Mouse (Mus musculus) lung, postnatal 25 days (tissue): ENCODE results near the gene Cd59a.

Experiments used
- DNase-seq: peaks from one replicate; pipeline ENCODE4 v3.0.0; 2022; ENCODE audit warnings: low spot score

Cd59a gene

DNA sequence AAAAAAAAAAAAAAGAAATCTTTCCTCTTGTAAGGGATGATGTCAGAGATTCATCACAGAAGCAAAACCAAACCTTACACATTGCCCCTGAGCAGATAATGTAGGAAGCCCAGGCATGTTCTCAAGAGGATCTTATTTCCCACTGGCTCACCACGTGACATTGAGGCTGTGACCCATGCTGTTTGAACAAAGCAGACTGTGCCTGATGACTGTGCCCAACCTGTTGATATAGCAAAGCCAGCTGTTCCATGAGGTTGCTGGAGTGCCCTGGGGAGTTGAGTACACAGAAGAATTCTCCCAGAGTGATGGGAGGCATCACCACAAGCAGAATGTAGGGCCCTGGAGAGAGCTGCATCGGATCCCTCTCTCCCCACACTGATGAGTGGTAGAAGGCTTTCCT, 40.3 kb downstream of the Cd59a start:
- DNase-seq, result no peak

DNA sequence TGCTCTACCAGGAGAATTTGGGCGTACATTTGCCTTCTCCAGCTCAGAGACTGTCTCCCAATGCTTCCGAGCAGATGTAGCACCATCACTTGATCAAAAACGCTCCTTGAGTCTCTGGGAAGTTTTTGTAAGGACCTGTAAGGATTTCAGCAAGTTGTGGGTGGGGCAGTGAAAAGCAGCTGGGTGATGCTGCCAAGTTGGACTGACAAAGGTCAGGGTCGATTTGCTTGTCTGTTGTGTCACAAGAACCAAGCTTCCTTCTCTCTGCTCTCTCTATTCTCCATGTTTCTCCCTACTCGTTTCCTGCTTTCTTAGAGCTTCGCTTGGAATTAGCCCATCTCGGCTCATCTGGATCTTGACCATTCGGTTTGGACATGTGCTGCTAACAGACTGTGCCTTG, 46.5 kb downstream of the Cd59a start:
- DNase-seq, result no peak

DNA sequence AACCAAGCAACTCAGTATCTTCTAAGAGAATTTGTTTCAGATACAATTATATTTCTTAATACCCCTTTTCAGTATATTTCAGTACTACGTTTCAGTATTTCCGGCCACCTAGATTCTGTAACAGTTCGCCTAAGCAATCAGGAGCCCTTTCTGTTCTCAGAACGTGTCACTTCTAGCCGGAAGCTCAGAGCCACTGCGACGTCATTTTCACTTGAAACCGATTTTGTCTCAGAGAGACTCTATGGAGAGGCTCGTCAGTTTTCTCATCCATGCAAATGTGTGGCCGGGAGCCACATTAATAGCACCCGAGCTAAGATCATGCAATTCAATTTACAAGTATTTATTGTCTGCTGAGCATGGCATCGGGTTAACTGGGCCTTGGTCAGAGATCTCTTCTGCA, 48.4 kb downstream of the Cd59a start:
- no peak for DNase-seq

DNA sequence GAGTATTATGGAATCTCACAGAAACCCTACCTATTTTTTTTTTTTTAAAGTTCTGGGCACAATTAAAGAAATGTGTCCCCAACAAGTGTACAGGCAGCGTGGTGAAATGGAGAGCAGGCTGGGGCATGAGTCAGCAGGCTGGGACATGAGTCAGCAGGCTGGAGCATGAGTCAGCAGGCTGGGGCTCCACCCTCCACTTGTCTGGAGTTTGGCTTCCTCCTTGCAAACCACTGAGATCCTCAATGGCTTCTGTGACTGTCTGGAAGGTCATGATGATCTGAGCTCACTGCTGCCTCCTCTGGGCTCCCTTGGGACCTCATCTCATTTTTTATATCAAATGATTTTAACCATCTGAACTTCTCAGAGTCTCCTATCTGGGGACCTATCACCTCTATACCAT, 50.4 kb downstream of the Cd59a start:
- DNase-seq, result no peak

DNA sequence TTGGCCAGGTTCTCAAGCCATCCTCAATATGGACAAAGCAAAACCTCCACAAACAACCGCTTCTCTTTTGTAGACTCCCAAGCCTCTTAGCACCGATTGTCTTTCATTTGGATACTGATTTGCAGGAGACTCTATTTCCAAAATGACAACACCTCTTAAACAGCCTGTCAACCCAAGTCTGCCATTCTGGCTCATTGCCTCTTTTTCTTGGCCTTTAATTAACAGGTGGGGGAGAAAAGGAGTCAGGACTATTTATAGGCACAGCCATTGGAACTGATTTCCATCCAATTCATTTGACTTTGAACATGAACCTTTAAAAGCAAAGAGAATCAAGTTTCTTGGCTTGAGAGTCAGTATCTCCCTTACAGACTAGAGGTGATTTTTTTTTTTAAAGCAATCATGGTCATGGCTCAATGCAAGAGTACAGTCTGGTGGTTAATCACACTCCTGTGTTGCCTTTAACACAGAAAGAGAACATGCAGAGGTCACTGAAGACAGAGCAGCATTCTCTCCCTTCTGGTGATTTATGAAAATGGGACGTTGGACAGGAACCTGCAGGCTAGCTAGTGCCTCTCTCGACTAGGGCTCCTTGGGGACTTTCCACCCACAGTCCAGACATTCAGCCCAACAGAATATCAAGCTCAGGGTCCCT, 52.4 kb downstream of the Cd59a start:
- no peak for DNase-seq

DNA sequence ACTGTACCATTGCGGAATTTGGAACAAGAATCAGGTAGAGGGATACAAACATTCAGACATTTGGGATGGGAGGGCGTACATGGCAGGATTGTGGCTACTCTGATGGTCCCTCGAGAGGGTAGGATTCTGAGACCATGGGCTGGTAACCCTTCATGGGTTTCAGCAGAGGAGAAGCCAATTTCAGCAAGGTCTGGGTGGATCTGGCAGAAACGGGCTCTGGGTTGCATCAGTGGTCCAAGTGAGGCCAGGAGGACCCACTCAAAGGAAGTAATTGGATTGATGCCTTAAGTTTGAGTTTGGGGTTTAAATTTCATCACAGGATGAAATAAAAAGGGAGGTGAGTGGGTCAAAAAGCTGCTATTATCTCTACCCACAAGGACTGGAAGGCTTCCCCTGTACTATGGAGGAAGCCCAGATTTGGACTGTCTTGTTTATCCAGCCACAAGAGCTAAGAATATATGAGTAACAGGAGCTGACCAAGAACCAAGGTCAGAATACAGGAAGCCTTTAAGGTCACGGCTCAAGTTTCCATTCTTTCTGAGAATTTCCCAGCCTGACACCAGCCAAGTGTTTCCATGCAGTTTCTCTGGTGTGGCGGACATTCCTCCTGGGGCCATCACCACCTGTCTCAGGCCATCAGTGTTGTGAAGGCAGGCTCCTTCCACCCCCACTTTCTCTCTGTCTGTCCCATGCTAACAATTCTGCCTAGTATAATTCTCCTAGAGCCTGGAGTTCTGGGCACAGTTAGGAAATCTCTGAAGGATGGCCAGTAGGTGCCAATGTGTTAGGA, 55.2 kb downstream of the Cd59a start:
- no peak for DNase-seq

DNA sequence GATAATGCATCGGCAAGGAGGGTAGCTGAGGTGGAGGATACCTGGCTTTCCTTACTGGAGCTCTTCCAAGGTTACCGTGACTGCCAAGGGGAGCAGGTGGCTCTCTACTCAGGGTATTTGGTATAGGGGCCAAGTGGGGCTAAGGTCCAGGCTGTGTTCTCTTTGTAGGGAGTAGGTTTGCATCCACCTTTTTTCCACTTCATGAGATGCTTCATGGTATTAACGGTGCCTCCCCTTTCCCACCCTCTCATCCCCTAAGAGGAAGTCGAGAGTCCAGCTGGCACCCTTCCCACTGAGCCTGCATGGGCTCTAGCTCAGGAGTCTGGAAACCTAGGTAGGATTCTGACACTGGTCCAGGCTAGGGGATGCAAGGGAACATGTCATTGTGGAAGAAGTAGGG, 57.7 kb downstream of the Cd59a start:
- DNase-seq, result no peak

DNA sequence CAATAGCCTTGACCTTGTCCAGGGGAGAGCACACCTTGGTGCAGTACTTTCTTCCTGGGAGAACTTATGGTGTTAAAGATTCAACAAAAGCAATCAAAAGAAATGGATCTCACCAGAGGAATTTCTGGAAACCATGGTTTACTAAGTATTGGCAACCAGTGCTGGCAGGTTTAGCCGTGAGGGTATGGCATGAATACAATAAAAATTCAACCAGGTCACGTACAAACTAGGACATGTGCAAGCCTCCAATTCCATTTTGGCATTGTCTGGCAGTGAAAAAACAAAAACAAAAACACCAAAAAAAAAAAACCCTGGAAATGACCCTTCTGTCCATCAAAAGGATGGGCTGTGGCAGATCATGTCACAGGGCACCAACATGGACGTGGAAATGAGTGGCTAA, 58.3 kb downstream of the Cd59a start:
- no peak for DNase-seq

DNA sequence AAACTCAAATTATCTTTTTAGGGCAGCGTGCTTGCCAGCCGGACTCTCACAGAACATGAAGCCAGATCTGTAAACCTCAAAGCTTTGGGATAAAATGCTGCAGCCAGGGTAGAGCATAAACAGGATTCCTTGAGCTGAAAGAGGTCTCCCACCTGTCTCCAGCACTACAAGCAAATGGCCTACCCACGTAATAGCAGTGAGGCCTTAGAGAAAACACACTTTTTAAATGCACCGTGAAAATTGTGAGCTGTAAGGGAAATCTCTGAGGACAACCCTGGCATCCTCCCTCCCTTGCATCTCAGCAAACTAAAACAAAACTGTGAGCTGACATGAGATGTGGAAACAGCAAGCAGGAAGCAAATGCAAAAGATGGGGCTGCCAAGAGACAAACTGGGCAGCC, 62.2 kb downstream of the Cd59a start:
- no peak for DNase-seq

DNA sequence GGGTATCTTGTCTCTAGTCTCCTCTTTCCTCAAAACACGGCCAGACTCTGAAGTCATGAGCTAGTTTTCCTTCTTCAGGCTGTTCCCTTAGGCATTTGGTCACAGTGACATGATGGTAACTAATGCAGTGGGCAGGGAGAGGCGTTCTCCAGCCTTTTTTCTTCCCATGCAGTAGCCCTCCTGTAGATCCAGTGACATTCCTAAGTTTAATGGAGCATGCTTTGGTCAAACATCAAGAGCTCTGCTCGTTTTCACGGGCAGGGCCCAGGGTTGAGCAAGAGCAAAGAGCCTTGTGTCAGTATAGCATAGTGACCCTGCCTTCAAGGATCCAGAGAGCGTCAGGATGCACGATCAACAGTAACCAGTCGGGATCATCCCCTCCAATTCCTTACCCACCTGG, 67.8 kb downstream of the Cd59a start:
- no peak for DNase-seq

DNA sequence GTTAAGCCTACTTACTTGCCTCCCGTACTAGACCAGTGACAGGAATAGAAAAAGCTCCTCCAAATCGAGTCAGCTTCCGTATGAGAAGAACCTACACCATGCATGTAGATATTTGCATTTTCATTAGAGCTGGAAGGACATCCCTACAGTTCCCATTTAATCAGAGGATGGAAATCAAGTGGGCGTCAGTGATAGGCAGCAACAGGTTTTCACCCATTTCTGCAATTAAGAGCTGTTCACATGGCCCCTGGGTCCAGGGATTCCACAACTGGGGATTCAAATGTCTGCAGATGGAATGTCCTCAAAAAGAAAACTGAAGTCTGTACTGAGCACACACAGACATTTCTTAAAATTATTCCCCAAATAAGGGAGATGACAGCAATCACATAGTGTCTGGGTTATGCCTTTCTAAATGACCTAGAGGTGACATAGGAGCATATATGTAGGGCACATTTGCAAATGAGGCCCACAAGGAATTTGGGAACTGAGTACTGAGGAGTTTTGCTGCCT, 68.4 kb downstream of the Cd59a start:
- DNase-seq, result no peak
